Mouse (Mus musculus) midbrain, embryonic 14.5 days (tissue): ENCODE measurements around the gene Fhod1. TPM values are rescaled to one million over a fixed set of nuclear protein-coding genes. Genes with fewer than 3 reads are reported as not detected.
A peak's percentile ranks its signal among the peaks of the same experiment; 100 is the strongest.
"Not testable (repeated sequence)": the region's sequence is repeated elsewhere in the genome, so short reads cannot be mapped to it uniquely, and the experiment has no call there.

Experiments
- ATAC-seq: fragments of 200-750 bp; cut with Nextera tagmentation; 2 replicates; pipeline ENCODE4 v1.8.0; 2017; ENCODE audit warnings: moderate number of reproducible peaks, moderate library complexity; ENCODE audit not compliant: low FRiP score, low TSS enrichment
- DNase-seq: peaks from one replicate; pipeline ENCODE4 v3.0.0-alpha.2; 2015
- H3K27ac ChIP-seq: fragments of 300-500 bp; sonication (generic); replicated peaks from 2 replicates; pipeline ENCODE4 v1.5.1; 2014; ENCODE audit warnings: mild to moderate bottlenecking, low read depth, low read length, moderate library complexity
- H3K27me3 ChIP-seq: fragments of 300-500 bp; sonication (generic); 2 replicates; pipeline ENCODE4 v1.6.1; 2014; ENCODE audit warnings: low read length, control low read depth, mixed read lengths; ENCODE audit not compliant: control insufficient read depth, insufficient read depth
- H3K36me3 ChIP-seq: fragments of 300-500 bp; sonication (generic); 2 replicates; pipeline ENCODE4 v1.6.1; 2014; ENCODE audit warnings: low read length, control low read depth; ENCODE audit not compliant: control insufficient read depth, insufficient read depth
- H3K4me1 ChIP-seq: fragments of 300-500 bp; sonication (generic); 2 replicates; pipeline ENCODE4 v1.6.1; 2014; ENCODE audit warnings: mild to moderate bottlenecking, antibody characterized with exemption, low read length, control low read depth; ENCODE audit not compliant: control insufficient read depth, insufficient read depth
- H3K4me2 ChIP-seq: fragments of 300-500 bp; sonication (generic); 2 replicates; pipeline ENCODE4 v1.6.1; 2014; ENCODE audit warnings: mild to moderate bottlenecking, low read length, moderate library complexity
- H3K4me3 ChIP-seq: fragments of 300-500 bp; sonication (generic); replicated peaks from 2 replicates; pipeline ENCODE4 v1.5.1; 2014; ENCODE audit warnings: low read depth, low read length
- H3K9ac ChIP-seq: fragments of 300-500 bp; sonication (generic); replicated peaks from 2 replicates; pipeline ENCODE4 v1.6.1; 2014; ENCODE audit warnings: mild to moderate bottlenecking, low read length, moderate library complexity
- H3K9me3 ChIP-seq: fragments of 300-500 bp; sonication (generic); 2 replicates; pipeline ENCODE4 v1.6.1; 2016; ENCODE audit warnings: low read length, control low read depth, mixed read lengths; ENCODE audit not compliant: control insufficient read depth
- WGBS: fragments of 180-500 bp; shearing (Covaris S2); extraction: QIAGEN DNeasy Blood & Tissue Kit; methylation state at CpG from one replicate; pipeline ENCODE4 v1.1.7; 2014; 5-methylcytosine and 5-hydroxymethylcytosine counted together
- polyA plus RNA-seq: library from polyadenylated mRNA; unstranded; fragments of >200 nt; fragmentation: Nextera tagmentation; extraction: Ambion mirVana; gene quantifications from 2 replicates; pipeline ENCODE4 v1.2.1, GENCODE M21; 2014

Fhod1 gene
- polyA plus RNA-seq, 1 experiment from 2014 or later = 0.84 TPM

GRCm38 (mm10) chr8:105298351-105299252 lies 49.2 kb downstream of the Fhod1 start:
- peak overlapping the region; percentile 97 for H3K4me3 ChIP-seq
- peaks cover 12% of the 10 kb centered on the region for H3K4me1 ChIP-seq
- peak overlapping the region; percentile 93 for H3K9ac ChIP-seq
- DNase-seq (no peak), ATAC-seq (no peak)
- no peaks in the 10 kb centered on the region for H3K9me3 ChIP-seq
- H3K4me2 ChIP-seq = peak overlapping the region; percentile 95
- no peaks in the 10 kb centered on the region for H3K27me3 ChIP-seq
- H3K27ac ChIP-seq = no peak overlapping the region
- WGBS = 60% methylated on average over 18 of the region's 18 CpGs
- H3K36me3 ChIP-seq = peaks cover 51% of the 10 kb centered on the region

DNA sequence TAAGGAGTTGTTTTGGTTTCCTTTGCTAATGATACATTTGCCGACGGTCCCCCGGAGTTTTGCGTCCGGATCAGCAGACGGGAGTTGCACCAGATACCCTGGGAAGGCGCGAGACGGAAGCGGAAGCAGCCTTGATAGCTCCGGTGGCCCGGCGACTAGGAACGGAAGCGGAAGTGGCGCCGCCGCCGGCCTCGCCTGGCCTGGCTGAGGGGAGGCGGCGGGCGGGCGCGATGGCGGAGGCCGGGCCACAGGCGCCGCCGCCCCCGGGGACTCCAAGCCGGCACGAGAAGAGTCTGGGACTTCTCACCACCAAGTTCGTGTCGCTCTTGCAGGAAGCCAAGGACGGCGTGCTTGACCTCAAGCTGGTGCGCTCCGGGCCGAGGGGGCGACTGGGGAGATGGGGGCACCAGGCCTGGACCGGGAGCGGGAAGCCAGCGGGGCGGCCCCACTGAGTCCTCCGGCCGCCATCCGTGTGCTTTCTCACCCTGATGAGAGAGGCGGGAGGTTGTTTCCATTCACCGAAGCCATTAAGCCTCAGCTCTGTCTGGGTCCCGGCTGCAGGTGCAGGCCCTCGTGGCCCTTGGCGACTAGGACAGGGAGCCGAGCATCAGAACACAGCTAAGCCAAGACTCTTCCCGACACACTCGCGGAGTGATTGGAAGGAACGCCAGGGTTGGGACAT lies 50.1 kb downstream of the Fhod1 start, which contains the start of gene E2f4:
E2f4 (plus strand) TSS at position 153 of the 682 bp plus-strand sequence.
- H3K36me3 ChIP-seq = peaks cover 41% of the 10 kb centered on the region
- H3K9ac ChIP-seq = peak within 1 kb of the TSS; percentile 93
- peaks cover 12% of the 10 kb centered on the region for H3K4me1 ChIP-seq
- H3K9me3 ChIP-seq = no peaks in the 10 kb centered on the region
- H3K4me2 ChIP-seq = peak within 1 kb of the TSS; percentile 95
- peak; percentile 96 for DNase-seq
- under 1% methylated on average over 58 of the region's 58 CpGs for WGBS
- peak; percentile 91 for ATAC-seq
- peak within 1 kb of the TSS; percentile 97 for H3K4me3 ChIP-seq
- H3K27me3 ChIP-seq = no peaks in the 10 kb centered on the region
- H3K27ac ChIP-seq = peak within 1 kb of the TSS; percentile 68

DNA sequence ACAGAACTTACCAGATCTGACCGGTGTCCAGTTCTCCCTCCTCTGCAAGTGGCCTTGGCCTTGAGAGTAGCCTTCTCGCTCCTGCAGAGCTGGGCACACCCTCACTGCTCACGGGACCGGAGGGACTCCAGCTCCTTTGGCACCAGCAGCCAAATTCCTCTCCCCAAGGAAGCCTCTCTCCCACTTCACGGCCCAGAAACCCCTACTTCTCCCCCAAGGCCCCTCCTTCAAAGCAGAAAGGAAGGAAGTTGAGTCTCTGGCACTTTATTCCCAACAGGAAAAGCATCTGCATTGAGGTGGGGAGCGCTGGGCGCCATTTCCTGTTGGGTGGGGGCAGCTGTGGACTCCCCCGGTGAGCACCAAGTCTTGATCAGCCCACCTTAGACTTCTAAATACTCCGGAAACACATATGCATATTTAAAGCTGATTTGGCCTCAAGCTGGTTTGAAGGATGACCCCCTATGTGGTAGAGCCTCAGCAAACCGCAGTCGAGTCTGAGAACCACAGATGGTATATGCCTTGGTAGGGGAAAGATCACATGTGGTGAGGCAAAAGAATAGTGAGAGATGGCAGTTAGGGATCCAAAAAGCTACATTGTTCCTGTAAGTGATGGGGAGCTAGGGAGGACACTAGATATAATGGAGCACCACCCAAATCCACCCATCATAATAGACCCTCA lies 51.7 kb downstream of the Fhod1 start, which contains the start of gene Exoc3l:
Exoc3l (minus strand) TSS at position 207 of the 679 bp plus-strand sequence.
- 71% methylated on average over 11 of the region's 11 CpGs for WGBS
- H3K4me3 ChIP-seq = peak within 1 kb of the TSS; percentile 97
- H3K36me3 ChIP-seq = peaks cover 25% of the 10 kb centered on the region
- DNase-seq (no peak), ATAC-seq (no peak)
- peaks cover 12% of the 10 kb centered on the region for H3K4me1 ChIP-seq
- no peak within 1 kb of the TSS for H3K27ac ChIP-seq
- H3K9ac ChIP-seq = no peak within 1 kb of the TSS
- peak within 1 kb of the TSS; percentile 95 for H3K4me2 ChIP-seq
- peaks cover 3% of the 10 kb centered on the region; the same call in 1 of the 2 replicates for H3K27me3 ChIP-seq
- no peaks in the 10 kb centered on the region for H3K9me3 ChIP-seq

GRCm38 (mm10) chr8:105295256-105295655 lies 52.5 kb downstream of the Fhod1 start:
- Histone ChIP-seq H3K36me3 (peaks cover 17% of the 10 kb centered on the region), H3K4me3 (no peak overlapping the region), H3K4me2 (no peak overlapping the region), H3K9ac (no peak overlapping the region), H3K27me3 (peaks cover 10% of the 10 kb centered on the region; the same call in 1 of the 2 replicates), H3K9me3 (no peaks in the 10 kb centered on the region), H3K27ac (no peak overlapping the region), H3K4me1 (peaks cover 18% of the 10 kb centered on the region)
- 73% methylated on average over 11 of the region's 11 CpGs for WGBS
- ATAC-seq (no peak), DNase-seq (no peak)

DNA sequence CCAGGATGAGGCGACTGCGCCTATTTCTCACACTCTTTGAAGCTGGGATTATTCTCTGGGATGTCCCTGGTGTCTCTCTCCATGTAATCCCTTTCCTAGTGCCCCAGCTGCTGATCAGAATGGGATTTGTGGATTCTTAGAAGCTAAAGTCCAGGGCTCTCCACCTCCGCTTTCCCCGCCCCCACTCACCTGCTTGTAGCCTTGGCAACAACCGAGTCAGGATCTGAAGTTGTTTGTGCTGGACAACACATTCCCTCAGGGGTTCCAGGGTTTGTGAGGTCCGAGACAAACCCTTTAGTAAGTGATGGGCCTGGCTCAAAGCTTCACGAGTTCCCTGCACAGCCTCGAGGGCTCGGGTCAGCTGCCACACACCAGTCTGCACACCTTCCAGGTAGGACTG lies 53.0 kb downstream of the Fhod1 start:
- H3K4me1 ChIP-seq = peaks cover 22% of the 10 kb centered on the region
- H3K9me3 ChIP-seq = no peaks in the 10 kb centered on the region
- DNase-seq (no peak), ATAC-seq (no peak)
- H3K9ac ChIP-seq = no peak overlapping the region
- WGBS = 59% methylated on average over 9 of the region's 9 CpGs
- peaks cover 12% of the 10 kb centered on the region for H3K36me3 ChIP-seq
- no peak overlapping the region for H3K4me2 ChIP-seq
- no peak overlapping the region for H3K27ac ChIP-seq
- H3K27me3 ChIP-seq = peaks cover 10% of the 10 kb centered on the region; the same call in 1 of the 2 replicates
- no peak overlapping the region for H3K4me3 ChIP-seq

DNA sequence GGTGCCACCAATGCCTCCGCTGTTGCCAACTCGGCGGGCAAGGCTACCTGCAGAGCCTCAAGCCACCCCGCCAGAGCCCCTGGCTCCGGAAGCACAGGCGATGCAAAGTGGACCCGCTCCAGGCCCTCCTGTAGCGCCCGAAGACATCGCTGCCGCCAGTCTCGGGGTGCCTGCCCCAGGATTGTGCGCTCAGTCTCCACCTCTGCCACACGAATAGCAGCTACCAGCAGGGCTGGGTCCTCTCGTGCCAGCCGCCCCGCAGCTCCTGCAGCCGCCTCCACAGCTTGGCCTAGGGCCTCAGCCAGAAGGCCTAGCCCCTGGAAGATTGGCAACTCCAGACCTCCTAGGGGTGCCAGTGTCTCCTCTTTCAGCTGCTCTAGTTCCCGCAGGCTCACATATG lies 54.3 kb downstream of the Fhod1 start:
- Histone ChIP-seq H3K27me3 (peaks cover 10% of the 10 kb centered on the region; the same call in 1 of the 2 replicates), H3K4me3 (no peak overlapping the region), H3K36me3 (no peaks in the 10 kb centered on the region), H3K4me2 (no peak overlapping the region), H3K27ac (no peak overlapping the region), H3K4me1 (peaks cover 15% of the 10 kb centered on the region), H3K9me3 (no peaks in the 10 kb centered on the region), H3K9ac (no peak overlapping the region)
- DNase-seq (no peak), ATAC-seq (no peak)
- 67% methylated on average over 19 of the region's 19 CpGs for WGBS

DNA sequence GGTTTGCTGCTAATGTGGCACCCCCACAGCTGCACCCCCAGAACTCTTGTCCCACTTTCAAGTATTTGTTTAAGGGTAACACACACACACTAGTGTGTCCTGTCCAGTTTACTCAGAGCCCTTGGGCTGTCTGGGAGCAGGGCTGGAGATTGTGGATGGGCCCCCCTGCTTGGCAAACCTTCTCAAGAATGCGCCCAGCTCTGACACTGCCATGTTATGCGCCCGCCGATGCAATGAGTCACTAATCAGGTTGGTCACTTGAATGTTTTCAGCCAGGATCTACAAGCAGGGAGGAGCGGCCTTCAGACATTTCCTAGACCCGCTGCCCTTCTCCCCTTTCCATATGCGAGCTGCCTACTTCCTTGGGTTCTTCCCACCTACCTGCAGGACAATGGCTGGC lies 55.3 kb downstream of the Fhod1 start:
- H3K27ac ChIP-seq = no peak overlapping the region
- 87% methylated on average over 7 of the region's 7 CpGs for WGBS

DNA sequence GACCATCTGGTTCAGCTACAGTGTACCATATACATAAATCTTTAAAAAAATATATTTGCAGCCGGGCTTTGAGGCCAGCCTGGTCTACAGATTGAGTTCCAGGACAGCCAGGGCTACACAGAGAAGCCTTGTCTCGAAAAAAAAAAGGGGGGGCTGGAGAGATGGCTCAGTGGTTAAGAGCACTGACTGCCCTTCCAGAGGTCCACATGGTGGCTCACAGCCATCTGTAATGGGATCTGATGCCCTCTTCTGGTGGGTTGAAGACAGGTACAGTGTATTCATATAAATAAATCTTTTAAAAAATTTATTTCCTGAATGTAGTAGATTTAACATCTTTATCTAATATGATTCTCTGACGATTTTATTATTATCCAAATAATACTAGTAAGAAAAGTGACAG lies 56.0 kb downstream of the Fhod1 start:
- not testable (repeated sequence) for H3K27me3 ChIP-seq, H3K27ac ChIP-seq, H3K4me2 ChIP-seq, H3K36me3 ChIP-seq, H3K9ac ChIP-seq, H3K9me3 ChIP-seq, H3K4me3 ChIP-seq, ATAC-seq, DNase-seq
- WGBS = 73% methylated on average over 3 of the region's 3 CpGs
- peaks cover 28% of the 10 kb centered on the region for H3K4me1 ChIP-seq

More for the DNA sequence above, 55.3 kb downstream of the Fhod1 start:
- DNase-seq = no peak
- no peak overlapping the region for H3K4me3 ChIP-seq
- H3K9ac ChIP-seq = no peak overlapping the region
- no peak overlapping the region for H3K4me2 ChIP-seq
- no peaks in the 10 kb centered on the region for H3K36me3 ChIP-seq
- peaks cover 10% of the 10 kb centered on the region; the same call in 1 of the 2 replicates for H3K27me3 ChIP-seq
- no peaks in the 10 kb centered on the region for H3K9me3 ChIP-seq
- ATAC-seq = no peak
- peaks cover 21% of the 10 kb centered on the region for H3K4me1 ChIP-seq
